Mouse (Mus musculus): ENCODE data around the gene Tktl1. TPM values are rescaled to one million over a fixed set of nuclear protein-coding genes. Genes with fewer than 3 reads are reported as not detected.

Tktl1 gene
- polyA plus RNA-seq, 1 experiment from 2014 or later = not detected

DNA sequence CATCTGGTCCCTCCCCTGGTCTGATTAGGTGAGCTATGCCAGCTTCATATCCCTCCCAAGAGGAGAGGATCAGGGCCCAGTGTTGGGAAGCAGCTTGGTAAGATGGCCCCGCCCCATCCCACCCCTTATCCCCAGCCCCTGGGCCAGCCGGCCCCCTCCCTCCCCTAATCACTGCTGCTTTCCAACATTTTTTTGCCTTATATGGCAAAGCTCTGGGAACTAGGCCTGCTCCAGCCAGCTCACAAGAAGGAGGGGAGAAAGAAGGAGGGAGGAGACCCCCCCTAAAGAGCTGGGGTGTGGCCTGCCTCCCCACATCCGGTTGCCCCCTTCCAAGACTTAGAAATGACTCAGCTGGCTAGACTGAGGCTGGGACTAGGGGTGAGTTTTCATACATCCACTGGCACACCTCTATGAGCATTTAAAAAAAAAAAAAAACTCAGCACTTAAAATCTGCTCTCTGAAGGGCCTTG, 67.6 kb downstream of the Tktl1 start:
- DNase-seq (peak; percentile 11), ATAC-seq (ENCODE audit: low read depth) (no peak)
- Histone ChIP-seq H3K4me1 (replicated peaks) (peaks cover 36% of the 10 kb centered on the region), H3K27me3 (peaks cover 2% of the 10 kb centered on the region; the same call in 1 of the 2 replicates), H3K36me3 (peaks cover 26% of the 10 kb centered on the region), H3K27ac (peak overlapping the region; percentile 61; the same call in 1 of the 2 replicates), H3K4me3 (replicated peaks) (peak overlapping the region; percentile 61), H3K9me3 (replicated peaks) (no peaks in the 10 kb centered on the region), H3K4me2 (peak overlapping the region; percentile 83), H3K9ac (no peak overlapping the region; the same call in 1 of the 2 replicates)
- WGBS (ENCODE audit: insufficient replicate concordance) = 17% methylated on average over 3 of the region's 3 CpGs

DNA sequence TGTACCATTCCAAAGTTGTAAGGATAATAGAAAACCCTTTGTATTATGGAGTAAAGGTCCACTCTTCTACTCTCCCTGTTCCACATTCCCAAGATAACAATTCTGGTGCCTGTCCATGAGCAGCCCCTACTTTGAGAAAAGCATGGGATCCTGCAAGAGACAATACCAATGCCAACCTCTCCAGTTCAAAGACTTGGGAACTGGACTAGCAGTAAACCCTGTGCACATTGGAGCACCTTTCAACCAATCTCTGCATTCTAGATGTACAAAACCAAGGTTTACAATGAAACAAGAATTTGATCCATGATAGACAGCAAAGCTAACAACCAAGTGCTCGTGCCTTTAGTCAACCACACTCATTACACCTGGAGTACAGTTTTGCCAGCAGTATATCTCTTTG, 68.0 kb downstream of the Tktl1 start:
- ATAC-seq (ENCODE audit: low read depth) (no peak), DNase-seq (no peak)
- Histone ChIP-seq H3K36me3 (peaks cover 22% of the 10 kb centered on the region; the same call in 1 of the 2 replicates), H3K4me1 (replicated peaks) (peaks cover 36% of the 10 kb centered on the region), H3K27ac (peak overlapping the region; percentile 61), H3K4me3 (replicated peaks) (peak overlapping the region; percentile 61), H3K9me3 (replicated peaks) (no peaks in the 10 kb centered on the region), H3K4me2 (peak overlapping the region; percentile 83), H3K9ac (peak overlapping the region; percentile 72), H3K27me3 (peaks cover 7% of the 10 kb centered on the region)
- 30% methylated on average over 1 of the region's 1 CpGs for WGBS (ENCODE audit: insufficient replicate concordance)

DNA sequence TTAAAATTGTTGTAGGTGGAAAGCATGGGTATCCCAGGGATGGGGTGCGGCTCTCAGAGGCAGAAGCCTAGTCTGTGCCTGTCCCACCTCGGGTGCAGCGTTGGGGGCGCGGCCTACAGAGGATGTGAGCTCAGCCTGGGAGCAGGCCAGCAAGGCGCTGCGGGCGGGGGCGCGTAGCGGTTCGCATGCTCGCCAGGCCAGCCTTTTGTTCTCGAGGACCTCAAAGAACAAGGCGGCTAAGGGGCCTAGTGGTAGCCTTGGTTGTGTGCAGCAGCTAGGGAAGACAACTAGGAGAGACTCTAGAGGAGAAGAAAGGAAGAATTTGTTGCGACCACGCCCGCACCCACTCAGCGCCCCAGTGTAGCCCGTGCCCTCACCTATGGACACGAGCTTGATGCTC, 68.6 kb downstream of the Tktl1 start:
- peak; percentile 57 for DNase-seq
- Histone ChIP-seq H3K27ac (peak overlapping the region; percentile 61), H3K4me2 (peak overlapping the region; percentile 83), H3K4me3 (replicated peaks) (peak overlapping the region; percentile 61), H3K9me3 (replicated peaks) (no peaks in the 10 kb centered on the region), H3K4me1 (replicated peaks) (peaks cover 36% of the 10 kb centered on the region), H3K9ac (peak overlapping the region; percentile 72), H3K36me3 (peaks cover 22% of the 10 kb centered on the region; the same call in 1 of the 2 replicates), H3K27me3 (peaks cover 7% of the 10 kb centered on the region)
- 8% methylated on average over 21 of the region's 21 CpGs for WGBS (ENCODE audit: insufficient replicate concordance)
- peak; percentile 45 for ATAC-seq (ENCODE audit: low read depth)

DNA sequence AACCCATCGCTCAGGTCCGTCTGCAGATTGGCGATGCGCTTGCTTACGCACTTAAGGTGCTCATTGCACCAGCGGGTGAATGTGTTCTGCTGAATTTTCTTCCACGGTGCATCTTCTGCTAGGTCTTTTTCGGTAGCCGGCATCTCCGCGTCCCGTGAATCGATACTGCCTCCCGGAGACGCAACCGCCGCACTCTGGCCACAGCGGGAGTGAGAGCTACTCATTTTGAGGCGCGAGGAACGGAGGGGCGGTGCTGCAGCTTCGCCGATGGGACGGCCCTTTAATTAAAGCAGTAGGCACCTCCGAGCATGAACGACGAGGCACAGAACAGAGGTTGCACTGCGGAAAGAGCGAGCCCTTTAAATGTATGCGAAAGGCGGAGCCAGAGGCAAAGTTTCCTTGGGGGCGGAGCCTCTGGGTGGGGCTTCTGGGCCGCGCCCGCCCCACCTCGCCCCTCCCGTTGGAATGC, 69.2 kb downstream of the Tktl1 start:
- 17% methylated on average over 38 of the region's 38 CpGs for WGBS (ENCODE audit: insufficient replicate concordance)
- peak; percentile 83 for ATAC-seq (ENCODE audit: low read depth)
- peak overlapping the region; percentile 61 for H3K27ac ChIP-seq

DNA sequence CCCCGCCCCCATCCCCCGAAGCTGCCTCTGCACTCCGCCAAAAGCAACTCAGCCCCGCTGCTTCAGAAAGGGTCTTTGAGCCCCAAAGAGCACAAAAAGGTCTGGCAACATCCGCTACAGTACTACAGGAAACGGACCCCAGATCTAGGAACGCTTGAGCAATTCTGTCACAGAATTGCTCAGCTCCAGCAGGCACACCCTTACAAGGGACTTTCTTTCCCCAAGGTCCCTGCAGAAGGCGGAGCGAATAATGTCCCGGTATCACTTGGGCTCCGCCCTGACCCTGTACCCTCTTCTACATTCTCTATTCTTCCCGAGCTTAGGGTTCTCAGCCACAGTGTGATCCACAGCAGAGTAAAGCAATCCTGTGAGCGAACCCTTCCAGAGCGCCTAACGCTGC, 69.6 kb downstream of the Tktl1 start:
- H3K4me3 ChIP-seq (replicated peaks) = peak overlapping the region; percentile 61
- H3K4me1 ChIP-seq (replicated peaks) = peaks cover 36% of the 10 kb centered on the region
- peak overlapping the region; percentile 39; the same call in 1 of the 2 replicates for H3K27ac ChIP-seq
- peak overlapping the region; percentile 72 for H3K9ac ChIP-seq
- WGBS (ENCODE audit: insufficient replicate concordance) = 16% methylated on average over 15 of the region's 15 CpGs
- DNase-seq (peak; percentile 14), ATAC-seq (ENCODE audit: low read depth) (peak; percentile 21)
- H3K9me3 ChIP-seq (replicated peaks) = no peaks in the 10 kb centered on the region
- H3K36me3 ChIP-seq = peaks cover 13% of the 10 kb centered on the region; the same call in 1 of the 2 replicates
- peak overlapping the region; percentile 83 for H3K4me2 ChIP-seq
- H3K27me3 ChIP-seq = peaks cover 7% of the 10 kb centered on the region

More for the DNA sequence above, 69.2 kb downstream of the Tktl1 start:
- H3K4me1 ChIP-seq (replicated peaks) = peaks cover 36% of the 10 kb centered on the region
- H3K9me3 ChIP-seq (replicated peaks) = no peaks in the 10 kb centered on the region
- H3K4me2 ChIP-seq = peak overlapping the region; percentile 83
- peak overlapping the region; percentile 72 for H3K9ac ChIP-seq
- H3K36me3 ChIP-seq = peaks cover 16% of the 10 kb centered on the region; the same call in 1 of the 2 replicates
- H3K4me3 ChIP-seq (replicated peaks) = peak overlapping the region; percentile 61
- DNase-seq = peak; percentile 76
- peaks cover 7% of the 10 kb centered on the region for H3K27me3 ChIP-seq

DNA sequence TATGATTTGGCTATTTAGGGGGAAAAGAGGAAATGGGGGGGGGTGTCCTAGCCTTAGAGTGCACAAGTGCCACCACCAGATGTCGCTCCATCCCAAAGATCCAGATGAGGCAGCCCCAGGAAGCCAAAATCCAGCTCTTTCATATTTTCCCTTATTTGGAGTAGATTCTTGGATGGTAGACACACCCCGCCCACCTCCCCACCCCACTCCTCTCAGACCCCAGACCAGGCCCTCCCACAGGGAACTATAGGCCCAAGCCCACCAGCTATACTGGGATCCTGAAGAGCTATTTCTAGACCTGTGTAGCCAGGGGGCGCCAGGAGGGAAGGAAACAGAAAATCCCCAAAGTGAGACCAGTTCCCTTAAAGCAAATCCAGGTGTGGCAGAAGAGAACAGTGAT, 71.6 kb downstream of the Tktl1 start:
- H3K27ac ChIP-seq = no peak overlapping the region
- no peaks in the 10 kb centered on the region for H3K36me3 ChIP-seq
- H3K9me3 ChIP-seq (replicated peaks) = no peaks in the 10 kb centered on the region
- DNase-seq (peak; percentile 19), ATAC-seq (ENCODE audit: low read depth) (no peak)
- 9% methylated on average over 3 of the region's 3 CpGs for WGBS (ENCODE audit: insufficient replicate concordance)
- no peak overlapping the region for H3K9ac ChIP-seq
- H3K4me1 ChIP-seq (replicated peaks) = peaks cover 29% of the 10 kb centered on the region
- 0 out of 2 replicates have a peak overlapping the region, but pooled peaks have one; percentile 50 for H3K4me3 ChIP-seq (replicated peaks)
- H3K4me2 ChIP-seq = peak overlapping the region; percentile 67
- peaks cover 7% of the 10 kb centered on the region for H3K27me3 ChIP-seq

DNA sequence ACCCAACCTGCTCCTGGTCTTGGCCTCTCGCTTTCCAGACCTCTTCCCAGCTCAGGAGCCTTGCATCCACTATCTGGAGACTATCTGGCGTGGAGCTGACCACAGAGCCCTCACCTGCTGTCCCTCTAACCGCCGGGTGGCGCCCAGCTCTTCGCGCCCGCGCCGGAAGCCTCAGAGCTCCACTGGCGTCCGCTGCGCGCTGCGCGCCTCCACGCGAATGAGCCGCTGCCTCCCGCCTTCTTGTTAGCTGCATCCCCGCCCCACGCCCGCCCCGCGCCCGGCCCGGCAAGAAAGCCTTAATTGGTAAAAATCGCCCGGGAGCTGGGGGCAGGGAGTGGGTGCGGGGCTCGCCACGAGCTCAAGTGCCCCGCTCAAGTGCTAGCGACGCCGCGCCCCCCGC, 72.6 kb downstream of the Tktl1 start, which contains the start of gene Flna:
Gene Flna (minus strand): TSS at position 206 of the 400 bp plus-strand sequence.
- Histone ChIP-seq H3K27me3 (peaks cover 7% of the 10 kb centered on the region), H3K4me2 (peak within 1 kb of the TSS; percentile 67), H3K4me3 (replicated peaks) (peak within 1 kb of the TSS; percentile 50), H3K4me1 (replicated peaks) (peaks cover 20% of the 10 kb centered on the region), H3K9me3 (replicated peaks) (no peaks in the 10 kb centered on the region), H3K9ac (peak within 1 kb of the TSS; percentile 57), H3K36me3 (no peaks in the 10 kb centered on the region), H3K27ac (peak within 1 kb of the TSS; percentile 9; the same call in 1 of the 2 replicates)
- ATAC-seq (ENCODE audit: low read depth) (no peak), DNase-seq (peak; percentile 25)
- 24% methylated on average over 38 of the region's 38 CpGs for WGBS (ENCODE audit: insufficient replicate concordance)

DNA sequence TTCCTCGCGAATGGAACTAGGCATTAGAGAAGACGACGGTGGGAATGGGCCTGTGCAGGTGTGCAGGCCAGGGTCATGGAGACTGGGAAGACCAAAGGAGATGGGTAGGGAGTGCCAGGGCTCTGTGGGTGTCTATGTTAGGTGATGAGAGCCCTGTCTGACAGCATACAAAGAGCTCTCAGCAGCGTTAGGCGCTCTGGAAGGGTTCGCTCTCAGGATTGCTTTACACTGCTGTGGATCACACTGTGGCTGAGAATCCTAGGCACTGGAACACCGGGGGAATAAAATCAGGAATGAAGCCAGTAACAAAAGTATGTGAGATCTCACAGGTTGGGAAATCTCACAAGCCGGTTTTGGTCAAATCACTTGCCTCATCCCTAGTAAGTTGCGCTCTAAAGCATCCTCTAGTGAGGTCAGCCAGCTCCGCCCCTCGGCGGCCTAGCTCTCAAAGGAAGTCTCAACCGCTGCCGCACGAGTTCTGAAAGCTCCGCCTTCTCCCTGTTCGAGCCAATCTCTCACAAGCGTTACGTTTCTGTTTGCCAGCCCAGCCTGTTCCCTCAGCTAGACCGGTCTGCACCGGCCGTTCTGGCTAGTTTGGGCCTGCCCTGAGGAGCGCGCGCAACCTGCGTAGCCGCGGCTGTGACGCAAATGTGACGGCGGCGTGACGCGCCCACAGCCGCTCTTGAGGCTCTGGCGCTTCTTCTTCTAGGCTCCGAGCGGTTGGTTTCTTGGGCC, 77.3 kb downstream of the Tktl1 start, which contains the start of gene Emd:
Gene Emd (plus strand): TSS at position 535 of the 735 bp plus-strand sequence.
- H3K27me3 ChIP-seq = peaks cover 7% of the 10 kb centered on the region
- H3K27ac ChIP-seq = peak within 1 kb of the TSS; percentile 87
- H3K4me3 ChIP-seq (replicated peaks) = peak within 1 kb of the TSS; percentile 71
- H3K9me3 ChIP-seq (replicated peaks) = no peaks in the 10 kb centered on the region
- peaks cover 8% of the 10 kb centered on the region for H3K4me1 ChIP-seq (replicated peaks)
- H3K9ac ChIP-seq = peak within 1 kb of the TSS; percentile 81
- peak; percentile 86 for DNase-seq
- H3K36me3 ChIP-seq = peaks cover 22% of the 10 kb centered on the region
- peak; percentile 97 for ATAC-seq (ENCODE audit: low read depth)
- H3K4me2 ChIP-seq = peak within 1 kb of the TSS; percentile 82
- WGBS (ENCODE audit: insufficient replicate concordance) = 24% methylated on average over 39 of the region's 39 CpGs

DNA sequence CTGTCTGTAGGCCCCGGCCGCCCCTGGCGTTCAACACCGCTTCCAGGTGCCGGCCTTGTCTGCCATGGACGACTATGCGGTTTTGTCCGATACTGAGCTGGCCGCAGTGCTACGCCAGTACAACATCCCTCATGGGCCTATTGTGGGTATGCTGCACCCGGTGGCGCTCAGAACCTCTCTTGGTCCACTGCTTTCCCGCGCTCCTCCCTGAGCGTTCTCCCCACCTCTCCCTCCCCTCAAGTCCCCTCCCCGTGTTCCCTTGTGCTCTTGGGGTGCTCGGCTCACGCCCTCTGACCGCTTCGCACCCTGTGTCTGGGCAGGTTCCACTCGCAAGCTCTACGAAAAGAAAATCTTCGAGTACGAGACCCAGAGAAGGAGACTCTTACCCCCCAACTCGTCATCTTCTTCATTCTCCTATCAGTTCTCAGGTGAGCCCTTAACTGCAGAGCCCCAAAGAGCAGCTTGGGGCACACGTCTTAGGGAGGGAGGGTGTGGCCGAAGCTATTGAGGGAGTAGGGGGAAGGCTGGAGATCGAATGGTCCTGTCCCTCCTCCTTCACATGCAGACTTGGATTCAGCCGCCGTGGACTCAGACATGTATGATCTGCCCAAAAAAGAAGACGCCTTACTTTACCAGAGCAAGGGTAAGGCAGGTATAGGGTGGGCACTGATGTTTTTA, 78.0 kb downstream of the Tktl1 start:
- 18% methylated on average over 31 of the region's 31 CpGs for WGBS (ENCODE audit: insufficient replicate concordance)
- Histone ChIP-seq H3K36me3 (peaks cover 22% of the 10 kb centered on the region), H3K9me3 (replicated peaks) (no peaks in the 10 kb centered on the region), H3K9ac (peak overlapping the region; percentile 81), H3K4me1 (replicated peaks) (peaks cover 8% of the 10 kb centered on the region), H3K27ac (peak overlapping the region; percentile 87), H3K4me3 (replicated peaks) (peak overlapping the region; percentile 71), H3K27me3 (0 out of 2 replicates have a peak, but pooled peaks cover 1% of the 10 kb centered on the region), H3K4me2 (peak overlapping the region; percentile 82)
- peak; percentile 63 for ATAC-seq (ENCODE audit: low read depth)
- no peak for DNase-seq

DNA sequence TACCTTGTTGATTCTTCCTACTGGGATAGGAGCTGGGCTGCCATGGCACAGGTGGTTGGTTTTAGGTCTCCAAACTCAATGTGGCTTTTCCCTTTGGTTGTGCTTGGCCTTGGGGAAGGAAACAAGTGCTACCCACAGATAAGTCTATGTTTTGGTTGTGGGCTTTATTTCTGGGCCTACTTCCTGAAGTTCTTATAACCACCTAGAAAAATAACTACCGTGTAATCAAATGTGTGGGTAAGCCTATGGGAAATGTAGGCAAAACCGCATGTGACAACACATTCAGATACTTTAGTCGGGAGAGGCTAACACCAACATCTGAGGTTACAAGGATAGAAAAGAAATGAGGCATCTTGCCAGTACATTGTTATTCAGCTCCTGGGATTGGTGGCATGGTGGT, 80.7 kb downstream of the Tktl1 start:
- H3K9ac ChIP-seq = no peak overlapping the region
- DNase-seq = no peak
- no peak for ATAC-seq (ENCODE audit: low read depth)
- H3K36me3 ChIP-seq = peaks cover 22% of the 10 kb centered on the region
- no peaks in the 10 kb centered on the region for H3K9me3 ChIP-seq (replicated peaks)
- H3K4me3 ChIP-seq (replicated peaks) = no peak overlapping the region
- H3K4me2 ChIP-seq = no peak overlapping the region
- H3K27ac ChIP-seq = no peak overlapping the region
- no peaks in the 10 kb centered on the region for H3K27me3 ChIP-seq
- peaks cover 8% of the 10 kb centered on the region for H3K4me1 ChIP-seq (replicated peaks)
- WGBS (ENCODE audit: insufficient replicate concordance) = 57% methylated on average over 3 of the region's 3 CpGs

All from liver, embryonic 13.5 days (tissue).